Mouse (Mus musculus): ENCODE results near the gene Nat9.

The Nat9 gene

DNA sequence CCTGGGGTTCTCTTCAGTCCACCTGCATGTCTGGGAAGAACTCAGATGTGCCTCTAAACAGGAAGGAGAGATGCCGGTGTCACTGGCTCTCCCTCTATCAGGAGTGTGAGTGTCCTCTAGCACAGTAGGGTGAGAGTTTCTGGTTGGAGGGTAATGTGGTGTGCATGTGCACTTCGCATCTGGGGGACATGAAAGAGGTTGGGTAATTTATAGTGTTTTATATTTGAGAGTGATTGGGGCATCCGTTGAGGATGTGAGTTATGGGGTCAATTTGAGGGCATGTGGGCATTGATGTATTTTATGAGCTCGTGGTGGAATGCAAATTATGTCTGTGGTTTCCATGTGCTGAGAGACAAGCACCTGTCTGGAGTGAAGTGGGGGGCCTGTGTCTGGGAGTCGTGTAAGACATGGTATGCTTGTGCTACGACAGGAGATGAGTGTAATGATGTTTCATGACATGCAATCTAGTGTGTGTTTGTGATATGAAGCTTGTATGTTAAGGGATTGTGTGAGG is 36.9 kb downstream of the Nat9 start:
- no peak for DNase-seq

DNA sequence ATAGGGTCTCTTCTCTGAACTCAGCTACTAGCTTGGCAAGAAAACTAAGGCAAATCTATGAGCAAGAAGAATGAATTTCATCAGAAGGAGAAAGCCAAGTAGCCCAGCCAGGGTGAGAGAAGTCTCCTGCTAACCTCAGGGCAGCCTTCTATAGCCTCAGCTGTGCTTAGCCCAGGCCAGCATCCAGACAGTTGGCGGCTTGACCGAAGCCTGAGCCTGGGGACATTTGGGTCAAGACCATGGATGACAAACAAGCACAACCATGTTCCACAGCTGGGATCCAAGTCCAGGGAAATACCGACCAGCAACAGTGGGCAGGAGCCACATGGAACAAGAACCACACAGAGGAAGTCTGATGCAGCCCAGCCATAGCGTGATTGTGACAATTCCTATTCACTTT is 39.8 kb downstream of the Nat9 start:
- DNase-seq: no peak

DNA sequence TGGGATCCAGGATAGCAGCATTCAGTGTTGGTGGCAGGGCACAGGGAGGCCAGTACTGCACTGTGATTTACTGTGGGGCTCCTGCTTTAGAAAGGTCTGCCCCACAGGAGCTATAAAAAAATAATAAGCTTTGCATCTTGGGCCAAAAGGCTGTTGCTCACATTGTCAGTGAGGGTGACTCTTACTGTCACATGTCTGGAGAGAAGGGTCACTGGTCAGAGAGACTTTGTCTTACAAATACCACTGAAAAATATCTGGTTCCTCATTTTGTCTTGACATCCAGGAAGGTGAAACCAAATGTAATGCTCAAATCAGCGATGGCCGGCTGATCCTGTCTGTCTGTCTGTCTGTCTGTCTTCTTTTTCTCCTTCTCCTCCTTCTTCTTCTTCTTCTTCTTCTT is 45.7 kb downstream of the Nat9 start:
- no peak for DNase-seq

DNA sequence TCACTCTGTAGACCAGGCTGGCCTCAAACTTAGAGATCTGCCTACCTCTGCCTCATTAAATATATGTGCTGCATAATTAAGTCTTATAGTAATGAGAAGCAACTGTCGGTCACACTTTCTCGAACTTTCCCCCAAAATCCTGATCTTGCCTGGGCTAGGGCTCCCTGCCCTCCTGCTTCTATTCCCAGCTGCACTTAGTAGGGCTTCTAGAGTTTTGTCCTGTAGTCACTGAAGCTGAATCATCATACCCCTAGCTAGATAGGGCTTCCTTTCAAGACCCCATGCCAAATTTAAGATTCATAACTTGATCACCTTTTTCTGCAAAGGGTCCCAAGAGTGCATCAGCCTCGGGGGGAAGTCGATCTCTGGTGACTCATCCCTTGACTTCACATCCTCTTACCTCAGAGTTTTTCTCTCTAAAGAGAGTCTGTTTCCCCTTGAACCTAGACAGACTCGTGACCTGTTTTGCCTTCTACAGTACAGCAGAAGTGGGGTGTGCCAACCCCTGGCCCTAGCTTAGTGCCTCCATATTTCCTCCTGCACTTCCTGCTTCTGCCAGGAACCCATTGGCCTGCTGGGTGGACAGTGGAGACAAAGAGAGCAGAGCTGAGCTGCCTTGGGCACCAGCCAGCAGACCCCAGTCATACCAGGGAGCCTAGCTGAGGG is 48.9 kb downstream of the Nat9 start:
- no peak for DNase-seq

DNA sequence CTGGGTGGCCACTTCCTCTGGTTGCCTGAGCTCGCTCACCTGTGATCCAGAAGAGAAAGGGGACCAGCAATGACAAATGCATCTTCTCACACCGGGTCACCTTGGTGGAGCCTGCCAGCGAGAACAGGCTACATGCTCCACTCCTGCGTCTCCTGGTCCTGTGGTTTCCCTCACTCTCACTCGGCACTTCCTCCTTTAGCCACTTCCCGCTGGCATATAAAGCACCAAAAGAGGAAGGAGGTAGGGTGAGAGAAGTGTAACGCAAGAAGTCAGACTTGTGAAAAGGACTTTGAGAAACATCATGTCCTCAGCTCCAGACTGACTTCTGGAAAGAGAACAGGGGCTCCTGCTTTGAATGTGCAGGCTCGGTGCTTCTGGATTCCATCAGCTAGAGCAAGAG is 53.9 kb downstream of the Nat9 start, which contains the start of gene Cd300lf:
TSS of gene Cd300lf (minus strand) at position 193 of the 400 bp plus-strand sequence.
- DNase-seq: no peak

Measured in kidney, adult 11 months (tissue).